Mouse (Mus musculus): Measurements from ENCODE around the gene Cdkl5. TPM values are rescaled to one million over a fixed set of nuclear protein-coding genes. Genes with fewer than 3 reads are reported as not detected.

Gene Cdkl5
- polyA plus RNA-seq, 1 experiment from 2014 or later: 3.3 TPM

- no peaks in the 10 kb centered on the region for H3K4me1 ChIP-seq (ENCODE audit: insufficient read depth, low read depth, low read length)
- no peaks in the 10 kb centered on the region for H3K9me3 ChIP-seq (ENCODE audit: low read length)
- ATAC-seq: no peak
- 51% methylated on average over 5 of the region's 5 CpGs for WGBS
- DNase-seq (ENCODE audit: low spot score): no peak
- no peak within 1 kb of the TSS for H3K9ac ChIP-seq (replicated peaks; ENCODE audit: low read depth)
- no peak within 1 kb of the TSS for H3K4me2 ChIP-seq (replicated peaks; ENCODE audit: low read depth, low read length)
- TF ChIP-seq CTCF (IDR thresholded peaks at IDR 0.05) (no peak), EP300 (IDR thresholded peaks at IDR 0.05) (no peak)
- H3K27me3 ChIP-seq (replicated peaks; ENCODE audit: insufficient read depth, low read length): no peaks in the 10 kb centered on the region
- no peaks in the 10 kb centered on the region for H3K36me3 ChIP-seq (ENCODE audit: insufficient read depth, low read length)
- no peak within 1 kb of the TSS for H3K27ac ChIP-seq (ENCODE audit: low read length)
- no peak within 1 kb of the TSS for H3K4me3 ChIP-seq (ENCODE audit: low read depth, low read length)
Measured at GRCm38 (mm10) chrX:160735650-160736049, 258.9 kb downstream of the Cdkl5 start, which contains the start of gene Ppef1. Gene Ppef1, minus strand, starts transcription at chrX:160735765.

Other genes starting within 250 kb of the Cdkl5 start
- gene Rs1, start 226.7 kb downstream of the Cdkl5 start, polyA plus RNA-seq (2015; fragmentation: Nextera tagmentation; extraction: Ambion mirVana): 0.05 TPM in 1 of 2 replicates, not detected in the other
- 0.20 and 0.45 TPM in 2 replicates for gene Gja6, start 87.7 kb downstream of the Cdkl5 start, polyA plus RNA-seq (2015; fragmentation: Nextera tagmentation; extraction: Ambion mirVana)
- 0.26 and 0.75 TPM in 2 replicates for gene Scml2, start 122.5 kb upstream of the Cdkl5 start, polyA plus RNA-seq (2015; fragmentation: Nextera tagmentation; extraction: Ambion mirVana)

Measured in lung, postnatal 0 days (tissue).